Mouse (Mus musculus): Measurements from ENCODE around the gene Myo5a. TPM values are rescaled to one million over a fixed set of nuclear protein-coding genes. Genes with fewer than 3 reads are reported as not detected.

The Myo5a gene
- total and polyA plus RNA-seq, 2 experiments from 2014 or later, result 42.1 to 110 TPM

- Histone ChIP-seq H3K4me3 (ENCODE audit: low read length) (no peak overlapping the region), H3K27ac (peak overlapping the region; percentile 2; the same call in 1 of the 2 replicates), H3K9ac (replicated peaks; ENCODE audit: low read length) (no peak overlapping the region), H3K4me2 (ENCODE audit: low read depth, low read length) (no peak overlapping the region), H3K27me3 (ENCODE audit: insufficient read depth, low read length) (no peaks in the 10 kb centered on the region), H3K9me3 (ENCODE audit: low read length) (no peaks in the 10 kb centered on the region), H3K4me1 (ENCODE audit: insufficient read depth, low read length) (no peaks in the 10 kb centered on the region), H3K36me3 (ENCODE audit: insufficient read depth, low read length) (peaks cover 19% of the 10 kb centered on the region; the same call in 1 of the 2 replicates)
- DNase-seq (ENCODE audit: low spot score) (peak; percentile 27), ATAC-seq (no peak)
- WGBS, result 60% methylated on average over 11 of the region's 11 CpGs
- no peak for TF ChIP-seq CTCF (IDR thresholded peaks at IDR 0.05; ENCODE audit: low read depth)
Measured at GRCm38 (mm10) chr9:75214743-75215413, 144.1 kb downstream of the Myo5a start.

DNA sequence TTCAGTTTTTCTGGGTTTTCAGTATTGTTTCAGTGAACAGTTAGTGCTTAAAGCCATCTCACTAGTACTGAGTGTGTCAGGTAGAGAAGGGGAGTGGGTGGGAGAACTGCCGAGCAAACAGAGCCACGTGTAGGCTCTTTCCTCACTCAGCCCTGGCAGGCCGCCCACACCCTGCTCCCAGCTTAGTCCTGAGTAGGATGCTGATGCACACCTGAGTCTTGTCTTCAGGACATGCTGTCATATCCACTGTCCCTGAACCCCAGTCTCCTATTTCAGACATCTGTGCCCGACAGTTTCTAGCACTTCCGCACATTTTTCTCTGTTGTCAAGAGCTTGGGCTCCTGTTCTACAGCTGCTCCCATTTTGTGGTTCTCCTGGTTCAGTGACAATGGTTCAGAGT is 149.1 kb downstream of the Myo5a start:
- Histone ChIP-seq H3K4me1 (ENCODE audit: insufficient read depth, low read length) (no peaks in the 10 kb centered on the region), H3K4me2 (ENCODE audit: low read depth, low read length) (no peak overlapping the region), H3K36me3 (ENCODE audit: insufficient read depth, low read length) (peaks cover 16% of the 10 kb centered on the region; the same call in 1 of the 2 replicates), H3K9ac (replicated peaks; ENCODE audit: low read length) (no peak overlapping the region), H3K4me3 (ENCODE audit: low read length) (no peak overlapping the region), H3K27me3 (ENCODE audit: insufficient read depth, low read length) (no peaks in the 10 kb centered on the region), H3K9me3 (ENCODE audit: low read length) (no peaks in the 10 kb centered on the region), H3K27ac (no peak overlapping the region)
- no peak for TF ChIP-seq CTCF (IDR thresholded peaks at IDR 0.05; ENCODE audit: low read depth)
- ATAC-seq (no peak), DNase-seq (ENCODE audit: low spot score) (no peak)
- WGBS, result 77% methylated on average over 5 of the region's 5 CpGs

- 71% methylated on average over 10 of the region's 10 CpGs for WGBS
- Histone ChIP-seq H3K36me3 (ENCODE audit: insufficient read depth, low read length) (peaks cover 4% of the 10 kb centered on the region; the same call in 1 of the 2 replicates), H3K27ac (no peak overlapping the region), H3K4me3 (ENCODE audit: low read length) (no peak overlapping the region), H3K27me3 (ENCODE audit: insufficient read depth, low read length) (no peaks in the 10 kb centered on the region), H3K4me2 (ENCODE audit: low read depth, low read length) (no peak overlapping the region), H3K4me1 (ENCODE audit: insufficient read depth, low read length) (no peaks in the 10 kb centered on the region), H3K9ac (replicated peaks; ENCODE audit: low read length) (no peak overlapping the region), H3K9me3 (ENCODE audit: low read length) (no peaks in the 10 kb centered on the region)
- ATAC-seq, result peak; percentile 66; the same call in 1 of the 2 replicates
- TF ChIP-seq CTCF (IDR thresholded peaks at IDR 0.05; ENCODE audit: low read depth), result no peak
- DNase-seq (ENCODE audit: low spot score), result no peak
Measured at GRCm38 (mm10) chr9:75221420-75222287, 150.8 kb downstream of the Myo5a start.

- ATAC-seq, result no peak; the same call in 1 of the 2 replicates
- TF ChIP-seq CTCF (IDR thresholded peaks at IDR 0.05; ENCODE audit: low read depth), result no peak
- H3K4me3 ChIP-seq (ENCODE audit: low read length), result peak within 1 kb of the TSS; percentile 35
- no peak within 1 kb of the TSS for H3K27ac ChIP-seq
- 0 out of 2 replicates have a peak within 1 kb of the TSS, but pooled peaks have one; percentile 30 for H3K9ac ChIP-seq (replicated peaks; ENCODE audit: low read length)
- no peaks in the 10 kb centered on the region for H3K36me3 ChIP-seq (ENCODE audit: insufficient read depth, low read length)
- peak within 1 kb of the TSS; percentile 66 for H3K4me2 ChIP-seq (ENCODE audit: low read depth, low read length)
- no peak for DNase-seq (ENCODE audit: low spot score)
- peaks cover 6% of the 10 kb centered on the region; the same call in 1 of the 2 replicates for H3K4me1 ChIP-seq (ENCODE audit: insufficient read depth, low read length)
- no peaks in the 10 kb centered on the region for H3K9me3 ChIP-seq (ENCODE audit: low read length)
- peaks cover 6% of the 10 kb centered on the region; the same call in 1 of the 2 replicates for H3K27me3 ChIP-seq (ENCODE audit: insufficient read depth, low read length)
- 6% methylated on average over 48 of the region's 48 CpGs for WGBS
Measured at GRCm38 (mm10) chr9:75231841-75232746, 161.3 kb downstream of the Myo5a start, which contains the start of gene Myo5c. TSS of gene Myo5c (plus strand) at chr9:75232020.

- no peak overlapping the region for H3K4me3 ChIP-seq (ENCODE audit: low read length)
- 42% methylated on average over 8 of the region's 8 CpGs for WGBS
- no peak overlapping the region for H3K9ac ChIP-seq (replicated peaks; ENCODE audit: low read length)
- no peaks in the 10 kb centered on the region for H3K9me3 ChIP-seq (ENCODE audit: low read length)
- DNase-seq (ENCODE audit: low spot score) (no peak), ATAC-seq (no peak)
- no peak overlapping the region for H3K4me2 ChIP-seq (ENCODE audit: low read depth, low read length)
- no peaks in the 10 kb centered on the region for H3K36me3 ChIP-seq (ENCODE audit: insufficient read depth, low read length)
- H3K27ac ChIP-seq, result no peak overlapping the region
- peaks cover 6% of the 10 kb centered on the region; the same call in 1 of the 2 replicates for H3K4me1 ChIP-seq (ENCODE audit: insufficient read depth, low read length)
- peaks cover 6% of the 10 kb centered on the region; the same call in 1 of the 2 replicates for H3K27me3 ChIP-seq (ENCODE audit: insufficient read depth, low read length)
- TF ChIP-seq CTCF (IDR thresholded peaks at IDR 0.05; ENCODE audit: low read depth), result no peak
Measured at GRCm38 (mm10) chr9:75232860-75233259, 162.0 kb downstream of the Myo5a start.

GRCm38 (mm10) chr9:75234271-75234741 is 163.5 kb downstream of the Myo5a start:
- Histone ChIP-seq H3K36me3 (ENCODE audit: insufficient read depth, low read length) (no peaks in the 10 kb centered on the region), H3K4me2 (ENCODE audit: low read depth, low read length) (no peak overlapping the region), H3K4me3 (ENCODE audit: low read length) (no peak overlapping the region), H3K9ac (replicated peaks; ENCODE audit: low read length) (no peak overlapping the region), H3K27ac (no peak overlapping the region), H3K27me3 (ENCODE audit: insufficient read depth, low read length) (peaks cover 6% of the 10 kb centered on the region; the same call in 1 of the 2 replicates), H3K4me1 (ENCODE audit: insufficient read depth, low read length) (peaks cover 6% of the 10 kb centered on the region; the same call in 1 of the 2 replicates), H3K9me3 (ENCODE audit: low read length) (no peaks in the 10 kb centered on the region)
- no peak for TF ChIP-seq CTCF (IDR thresholded peaks at IDR 0.05; ENCODE audit: low read depth)
- ATAC-seq (no peak), DNase-seq (ENCODE audit: low spot score) (no peak)
- 52% methylated on average over 7 of the region's 7 CpGs for WGBS

Measured in hindbrain, postnatal 0 days (tissue).